Mouse (Mus musculus) neural tube, embryonic 15.5 days (tissue): Measurements from ENCODE around the gene Ndufs1. TPM values are rescaled to one million over a fixed set of nuclear protein-coding genes. Genes with fewer than 3 reads are reported as not detected.

Experiments
- microRNA-seq: library from miRNA; unstranded; fragments of <30 nt; microRNA quantifications from one replicate; pipeline ENCODE4, GENCODE M21; 2017
- polyA plus RNA-seq: library from polyadenylated mRNA; unstranded; fragments of >200 nt; fragmentation: Nextera tagmentation; extraction: Ambion mirVana; gene quantifications from 2 replicates; pipeline ENCODE4 v1.2.1, GENCODE M21; 2015

Ndufs1 gene
- polyA plus RNA-seq, 1 experiment from 2014 or later = 161 TPM

Small RNA genes lying within 50 kb of the gene (microRNA-seq; reads per million reads assigned to microRNA genes)
- gene Gm24557 (not detected), gene Gm27512 (not detected)

Other genes with a start within 250 kb of the Ndufs1 start
- 8.2 and 10.9 TPM in 2 replicates for gene Ino80d, start 62.2 kb downstream of the Ndufs1 start, polyA plus RNA-seq
- 484 and 500 TPM in 2 replicates for gene Eef1b2, start within 50 bp of the Ndufs1 start, polyA plus RNA-seq
- gene Gpr1, start 37.7 kb upstream of the Ndufs1 start, polyA plus RNA-seq = 0.54 and 0.78 TPM in 2 replicates
- 24.8 and 31.3 TPM in 2 replicates for gene Zdbf2, start 96.4 kb upstream of the Ndufs1 start, polyA plus RNA-seq